Mouse (Mus musculus): ENCODE measurements around the gene Zcchc14.

DNA sequence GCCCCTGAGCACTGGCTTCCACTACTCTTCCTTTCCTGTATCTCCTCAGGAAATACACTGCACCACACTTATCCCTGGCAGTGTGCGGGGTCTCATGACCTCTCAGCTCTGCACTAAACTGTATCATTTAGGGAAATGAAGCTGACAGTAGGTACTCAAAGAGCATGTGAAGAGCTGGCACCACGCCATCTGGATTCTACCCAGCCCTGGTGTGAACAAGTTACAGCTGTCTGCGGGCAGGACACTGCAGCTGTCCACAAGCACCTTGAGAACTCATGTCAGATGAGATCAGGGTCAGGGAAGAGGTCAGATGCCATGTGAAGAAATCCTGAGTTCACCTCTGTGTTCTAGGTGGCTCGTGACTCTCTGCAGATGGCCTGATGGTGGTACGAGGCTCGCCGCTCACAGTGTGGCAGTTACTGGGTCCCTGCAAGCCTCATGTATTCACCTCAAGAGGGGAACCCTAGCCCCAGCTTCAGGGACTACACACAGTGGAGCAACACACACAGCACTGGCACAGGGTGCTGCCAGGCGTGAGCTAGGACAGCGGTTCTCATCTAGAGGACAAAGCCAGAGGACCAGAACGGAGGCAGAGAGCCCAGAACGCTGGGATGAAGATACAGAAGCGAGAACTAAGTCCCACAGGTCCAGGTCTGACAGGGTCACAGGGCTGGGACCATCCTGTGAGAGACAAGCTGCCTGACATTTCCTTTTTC is 31.7 kb downstream of the Zcchc14 start:
- no peak for TF ChIP-seq ZNF384 (IDR thresholded peaks at IDR 0.05; ENCODE audit: low read depth, low read length)
- no peak for TF ChIP-seq CTCF (conservative IDR thresholded peaks at IDR 0.05 in 1 of 2, IDR thresholded peaks at IDR 0.05 in 1 of 2; ENCODE audit: low read depth in 2 of 2, low read length in 2 of 2)
- TF ChIP-seq ELF1 (IDR thresholded peaks at IDR 0.05; ENCODE audit: low read depth, low read length), result no peak
- TF ChIP-seq PAX5 (IDR thresholded peaks at IDR 0.05; ENCODE audit: low read length), result no peak
- no peak for TF ChIP-seq GABPA (IDR thresholded peaks at IDR 0.05; ENCODE audit: insufficient replicate concordance, low read depth, low read length)
- TF ChIP-seq USF1 (IDR thresholded peaks at IDR 0.05; ENCODE audit: low read depth, low read length), result no peak
- TF ChIP-seq EP300 (IDR thresholded peaks at IDR 0.05; ENCODE audit: low read length), result no peak
- TF ChIP-seq RCOR1 (conservative IDR thresholded peaks at IDR 0.05; ENCODE audit: low read depth, low read length), result no peak
- no peak for TF ChIP-seq POLR2A (IDR thresholded peaks at IDR 0.05; ENCODE audit: low read depth, low read length)
- TF ChIP-seq ZMIZ1 (IDR thresholded peaks at IDR 0.05; ENCODE audit: low read depth, low read length), result no peak
- TF ChIP-seq MAFK (IDR thresholded peaks at IDR 0.05; ENCODE audit: insufficient replicate concordance, low read length), result no peak

Measured in CH12.LX (cell line).